Comparison of ENCODE assay signal across 25 mouse cellular contexts in the genomic region with DNA sequence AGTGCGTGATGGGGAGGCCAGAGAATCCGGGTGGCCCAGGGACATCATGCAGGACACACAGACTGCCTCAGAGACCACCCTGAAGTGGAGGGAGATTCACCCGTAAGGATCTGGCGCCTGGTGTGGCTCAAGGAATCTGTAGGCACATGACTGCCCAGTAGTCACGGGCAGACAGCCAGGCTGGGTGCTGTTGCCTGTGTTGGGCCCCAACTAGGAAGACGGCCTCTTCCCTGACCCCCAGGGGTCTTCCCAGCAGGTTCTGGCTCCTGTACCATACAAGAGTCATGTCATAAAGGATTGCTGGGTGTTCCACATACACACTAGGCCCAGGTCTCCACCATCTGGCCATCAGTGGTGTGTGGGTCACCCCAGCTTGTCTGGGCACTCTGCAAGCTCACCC. TPM values are rescaled to one million over a fixed set of nuclear protein-coding genes. Genes with fewer than 3 reads are reported as not detected.
DNase-seq lines count a peak whose midpoint lies in the region; ATAC-seq and TF ChIP-seq lines count a peak whose summit lies in the region.
"Had no signal": no experiment of that assay in that cellular context is flagged by ENCODE, and none has a peak within 500 bp of the region (broad histone marks: within the 10 kb centered on the region; RNA-seq: fewer than 3 reads in every experiment).

No protein-coding gene starts in this region.

- 48% methylated on average over 6 of the region's 6 CpGs for WGBS in lung, embryonic 14.5 days
- whole genome bisulfite sequencing in lung, adult 2 months, result 74% methylated on average over 6 of the region's 6 CpGs
- 49% methylated on average over 6 of the region's 6 CpGs for WGBS in midbrain, embryonic 14.5 days

- H3K27ac ChIP-seq in lung, embryonic 14.5 days (ENCODE audit: low read depth), result no peak overlapping the region
- no peak overlapping the region for H3K27ac ChIP-seq in midbrain, embryonic 14.5 days (replicated peaks; ENCODE audit: low read depth, low read length)
- H3K27ac ChIP-seq: forebrain, embryonic 10.5 days; heart, embryonic 10.5 days; liver, embryonic 13.5 days; lung, embryonic 15.5 days; stomach, postnatal 0 days had no signal

- no peak overlapping the region for H3K9ac ChIP-seq in lung, embryonic 14.5 days
- H3K9ac ChIP-seq in midbrain, embryonic 14.5 days (replicated peaks; ENCODE audit: low read length), result no peak overlapping the region
- H3K9ac ChIP-seq: liver, embryonic 13.5 days; lung, embryonic 15.5 days had no signal

- peaks cover 78% of the 10 kb centered on the region for H3K27me3 ChIP-seq in lung, embryonic 14.5 days (ENCODE audit: insufficient read depth, low read length)
- peaks cover 82% of the 10 kb centered on the region for H3K27me3 ChIP-seq in midbrain, embryonic 14.5 days (ENCODE audit: control insufficient read depth, insufficient read depth, low read length)

- peak; percentile 49 for DNase-seq in cerebellum, adult 9-11 months
- no peak for DNase-seq in cerebellum, adult 8-10 months
- DNase-seq in lung, embryonic 14.5 days, result peak; percentile 18
- no peak for DNase-seq in lung, adult 2 months
- no peak for DNase-seq in midbrain, embryonic 14.5 days
- DNase-seq in adrenal gland, postnatal 36 days, result no peak
- no peak for DNase-seq in heart, postnatal 36 days
- DNase-seq: adrenal gland, postnatal 25 days; gastrocnemius, postnatal 10 days; kidney, adult 9 months; kidney, postnatal 14 days; liver, embryonic 13.5 days; lung, postnatal 36 days had no signal

- ATAC-seq in lung, embryonic 14.5 days (ENCODE audit: insufficient read depth), result no peak
- ATAC-seq in midbrain, embryonic 14.5 days (ENCODE audit: low FRiP score, low TSS enrichment), result no peak
- ATAC-seq: forebrain, embryonic 16.5 days; intestine, embryonic 16.5 days had no signal

- intact Hi-C loops in heart, postnatal 36 days (cut with DNase I), result no loop called here

- no peak overlapping the region for H3K4me2 ChIP-seq in lung, embryonic 14.5 days
- H3K4me2 ChIP-seq in midbrain, embryonic 14.5 days (ENCODE audit: low read length), result peak overlapping the region; percentile 81
- H3K4me2 ChIP-seq: liver, embryonic 13.5 days; lung, embryonic 15.5 days had no signal

- no peaks in the 10 kb centered on the region for H3K36me3 ChIP-seq in lung, embryonic 14.5 days (ENCODE audit: insufficient read depth)
- no peaks in the 10 kb centered on the region for H3K36me3 ChIP-seq in midbrain, embryonic 14.5 days (ENCODE audit: control insufficient read depth, insufficient read depth, low read length)
- H3K36me3 ChIP-seq: forebrain, embryonic 10.5 days; heart, embryonic 10.5 days; liver, embryonic 13.5 days; lung, embryonic 15.5 days had no signal

- no peaks in the 10 kb centered on the region; the same call in 1 of the 2 replicates for H3K4me1 ChIP-seq in lung, embryonic 14.5 days (ENCODE audit: insufficient read depth)
- H3K4me1 ChIP-seq in lung, adult 2 months (ENCODE audit: control insufficient read depth, insufficient read depth, low read length), result no peaks in the 10 kb centered on the region
- H3K4me1 ChIP-seq in midbrain, embryonic 14.5 days (ENCODE audit: control insufficient read depth, insufficient read depth, low read length), result peaks cover 17% of the 10 kb centered on the region
- H3K4me1 ChIP-seq: liver, embryonic 13.5 days had no signal

- no peak for TF ChIP-seq CTCF in lung, embryonic 14.5 days (IDR thresholded peaks at IDR 0.05; ENCODE audit: low read depth)
- no peak for TF ChIP-seq CTCF in lung, adult 2 months (IDR thresholded peaks at IDR 0.05; ENCODE audit: insufficient read depth, low read length)

- H3K9me3 ChIP-seq in lung, embryonic 14.5 days (ENCODE audit: low read depth, low read length), result no peaks in the 10 kb centered on the region
- H3K9me3 ChIP-seq in midbrain, embryonic 14.5 days (ENCODE audit: control insufficient read depth, low read length), result no peaks in the 10 kb centered on the region
- H3K9me3 ChIP-seq: forebrain, embryonic 10.5 days; heart, embryonic 10.5 days; liver, embryonic 13.5 days; lung, embryonic 15.5 days; megakaryocyte, embryonic 14.5 days had no signal

- TF ChIP-seq POLR2A in lung, adult 2 months (IDR thresholded peaks at IDR 0.05; ENCODE audit: borderline replicate concordance, extremely low read depth, low read depth, low read length), result no peak

- H3K4me3 ChIP-seq in lung, embryonic 14.5 days (ENCODE audit: low read depth, low read length), result no peak overlapping the region
- no peak overlapping the region for H3K4me3 ChIP-seq in lung, adult 2 months (replicated peaks; ENCODE audit: extremely low read depth, low read depth, low read length)
- H3K4me3 ChIP-seq in midbrain, embryonic 14.5 days (replicated peaks; ENCODE audit: low read depth, low read length), result 0 out of 2 replicates have a peak overlapping the region, but pooled peaks have one; percentile 3
- H3K4me3 ChIP-seq: forebrain, embryonic 10.5 days; heart, embryonic 10.5 days; liver, embryonic 13.5 days; lung, embryonic 15.5 days; megakaryocyte, embryonic 14.5 days had no signal

RNA-seq across cellular contexts. Expression of gene Epha8, which starts 2.1 kb away (rescaled TPM):
- polyA plus RNA-seq in lung, embryonic 14.5 days (2014; fragmentation: Nextera tagmentation; extraction: Ambion mirVana), result 0.62 TPM in 2 replicates
- 0.05 and 0.16 TPM in 2 replicates for polyA plus RNA-seq in lung, adult 2 months (2012; rRNA removed)
- polyA plus RNA-seq in midbrain, embryonic 14.5 days (2014; fragmentation: Nextera tagmentation; extraction: Ambion mirVana), result 18.5 and 20.5 TPM in 2 replicates
- under 1 TPM; 0.10 to 0.23 TPM for total RNA-seq in adrenal gland, postnatal 36 days (2021)
- not detected for total RNA-seq in heart, postnatal 36 days (2021)
- total RNA-seq: granulocyte monocyte progenitor cell, adult 5-6 weeks; hematopoietic stem cell, adult 5-6 weeks; neutrophil, adult 5-6 weeks had no signal
- polyA plus RNA-seq: heart, embryonic 16.5 days had no signal

RNA-seq across cellular contexts. Expression of gene C1qa, which starts 56.0 kb away (rescaled TPM):
- 26.2 and 29.6 TPM in 2 replicates for polyA plus RNA-seq in lung, embryonic 14.5 days (2014; fragmentation: Nextera tagmentation; extraction: Ambion mirVana)
- polyA plus RNA-seq in lung, adult 2 months (2012; rRNA removed), result 43.6 and 58.0 TPM in 2 replicates
- 12.7 and 23.0 TPM in 2 replicates for polyA plus RNA-seq in midbrain, embryonic 14.5 days (2014; fragmentation: Nextera tagmentation; extraction: Ambion mirVana)
- 10 to 100 TPM; 44.1 to 72.9 TPM for total RNA-seq in adrenal gland, postnatal 36 days (2021)
- total RNA-seq in heart, postnatal 36 days (2021), result 10 to 100 TPM; 41.8 to 69.2 TPM
- total RNA-seq: ES-E14; hematopoietic stem cell, adult 5-6 weeks; neutrophil, adult 5-6 weeks had no signal

Comparison
In these comparisons a context has a peak if more than half of its experiments do, and no peak if none do; other contexts are left out.
1. DNase-seq: peak in cerebellum, adult 9-11 months (single experiment) and lung, embryonic 14.5 days (single experiment); none in cerebellum, adult 8-10 months (single experiment), lung, adult 2 months (single experiment), midbrain, embryonic 14.5 days (single experiment), adrenal gland, postnatal 36 days (0 of 2) and heart, postnatal 36 days (0 of 2).
2. RNA of gene Epha8, which starts 2.1 kb away (polyA plus RNA-seq): 18.5 to 20.5 TPM in midbrain, embryonic 14.5 days; 0.62 TPM in lung, embryonic 14.5 days and 0.05 to 0.16 TPM in lung, adult 2 months; every median in the first group is over 10 times any median in the second.